Mouse (Mus musculus) Patski (cell line): ENCODE results near the gene Asb14. TPM values are rescaled to one million over a fixed set of nuclear protein-coding genes. Genes with fewer than 3 reads are reported as not detected.

Source experiments
- ATAC-seq: fragments of 100-300 bp; one replicate; pipeline ENCODE4 v1.8.0; 2021
- CTCF ChIA-PET: fragments of 350-600 bp; sonication (Branson Sonifier 250); formaldehyde crosslinking; loops from one replicate; lab custom pipeline; 2022; ENCODE audit warnings: inconsistent platforms; lab: Charles Lee
- POLR2A ChIA-PET: fragments of 350-600 bp; sonication (Branson Sonifier 250); formaldehyde crosslinking; loops from one replicate; lab custom pipeline; 2022; ENCODE audit warnings: antibody characterized with exemption, inconsistent platforms; lab: Charles Lee
- DNase-seq: peaks from one replicate; pipeline ENCODE4 v3.0.0-alpha.2; 2011; ENCODE audit warnings: low read depth, low spot score
- H3K27me3 ChIP-seq: fragments of 371-371 bp; one replicate; pipeline ENCODE4 v1.5.1; 2021
- CTCF ChIP-seq: fragments of 100-300 bp; IDR thresholded peaks from one replicate; pipeline ENCODE4 v1.5.1; 2021
- in situ Hi-C: fragments of 300-500 bp; cut with MboI; formaldehyde crosslinking; loops from 3 replicates; pipeline ENCODE4 v1.11.1; 2018; ENCODE audit warnings: low pct_unique_long_range_greater_than_20kb, mixed read lengths
- polyA plus RNA-seq: library from polyadenylated mRNA; unstranded; gene quantifications from one replicate; pipeline ENCODE4 v1.2.3, GENCODE M21; 2021

Gene Asb14
- 0.06 TPM for polyA plus RNA-seq

DNA sequence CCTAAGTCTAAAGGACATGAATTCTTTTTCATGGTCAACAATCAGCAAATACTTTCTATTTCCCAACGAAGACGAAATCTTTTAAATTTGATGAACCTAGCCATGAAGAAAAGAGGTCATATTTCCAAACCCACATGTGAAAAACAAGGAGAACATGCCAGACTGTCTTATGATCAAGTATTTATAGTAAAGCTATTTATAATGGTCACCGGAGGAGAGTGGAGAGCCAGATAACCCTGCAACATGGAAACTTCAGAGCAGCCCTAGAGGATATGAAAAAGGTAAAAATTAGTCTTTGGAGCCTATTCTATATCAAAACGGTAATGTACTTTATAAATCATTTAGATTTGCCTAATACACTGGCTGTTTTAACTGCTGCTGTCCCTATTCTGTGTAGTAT lies at the start of gene Asb14:
Asb14 (plus strand) TSS at position 166 of the 400 bp plus-strand sequence.
- ChIA-PET POLR2A (no interaction called here), CTCF (no interaction called here)
- H3K27me3 ChIP-seq, result peaks cover 6% of the 10 kb centered on the region
- DNase-seq (no peak), ATAC-seq (no peak)
- in situ Hi-C loops, result no loop called here
- TF ChIP-seq CTCF, result no peak

DNA sequence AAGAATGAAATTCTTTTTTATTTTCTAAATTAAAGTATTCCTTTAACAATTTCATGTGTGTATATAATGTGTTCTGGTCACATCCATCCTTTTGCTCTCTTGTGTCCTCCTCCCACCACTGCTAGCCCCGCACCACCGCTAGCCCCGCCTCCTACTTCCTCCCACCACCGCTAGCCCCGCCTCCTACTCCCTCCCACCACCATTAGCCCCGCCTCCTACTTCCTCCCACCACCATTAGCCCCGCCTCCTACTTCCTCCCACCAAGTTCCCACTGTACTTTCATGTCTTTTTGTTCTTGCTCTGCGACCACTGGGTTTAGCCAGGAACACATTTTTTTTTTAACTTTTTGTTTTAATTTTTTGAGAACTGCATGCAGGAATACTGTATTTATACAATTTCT lies 41.3 kb upstream of the Asb14 start:
- ChIA-PET CTCF (no interaction called here), POLR2A (no interaction called here)
- in situ Hi-C loops, result no loop called here
- ATAC-seq, result no peak
- no peak for DNase-seq
- no peak for TF ChIP-seq CTCF
- peaks cover 24% of the 10 kb centered on the region for H3K27me3 ChIP-seq

DNA sequence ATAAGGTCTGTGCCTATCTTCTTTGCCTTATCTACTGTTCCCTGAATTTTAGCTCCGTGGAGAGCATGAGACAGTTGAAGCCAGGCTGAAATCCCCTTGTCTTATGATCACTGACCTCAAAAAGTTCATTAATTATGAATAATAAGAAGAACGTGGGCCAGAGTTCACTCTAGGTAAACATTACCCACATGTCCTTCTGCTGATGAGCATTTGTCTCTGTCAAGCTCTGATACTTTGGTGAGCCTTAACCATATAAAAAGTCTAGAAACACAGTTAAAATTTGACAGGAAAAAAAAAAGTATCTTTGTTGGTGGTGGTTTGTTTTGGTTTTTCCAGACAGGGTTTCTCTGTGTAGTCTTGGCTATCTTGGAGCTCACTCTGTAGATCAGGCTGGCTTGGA lies 40.3 kb upstream of the Asb14 start:
- CTCF ChIA-PET, result no interaction called here
- ATAC-seq (no peak), DNase-seq (no peak)
- peaks cover 32% of the 10 kb centered on the region for H3K27me3 ChIP-seq
- no peak for TF ChIP-seq CTCF
- in situ Hi-C loops, result no loop called here
- POLR2A ChIA-PET, result no interaction called here

DNA sequence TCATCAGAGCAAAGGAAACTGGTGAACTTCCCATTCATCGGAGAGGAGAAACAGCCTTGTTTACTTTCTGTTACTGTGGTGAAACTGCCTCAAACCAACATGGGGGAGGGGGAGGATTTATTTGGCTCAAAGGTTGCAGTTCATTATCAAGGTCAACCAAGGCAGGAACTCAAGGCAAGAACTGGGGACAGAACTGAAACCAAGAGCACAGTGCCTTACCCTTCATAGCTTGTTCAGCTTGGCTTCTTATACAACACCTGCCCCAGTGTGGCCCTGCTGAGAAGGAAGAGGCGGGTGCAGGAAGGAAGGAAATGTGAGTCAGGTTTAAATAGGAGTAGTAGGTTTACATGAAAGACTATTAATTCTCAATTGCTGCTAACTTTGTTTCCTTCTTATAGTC lies 36.0 kb upstream of the Asb14 start:
- POLR2A ChIA-PET, result no interaction called here
- peaks cover 35% of the 10 kb centered on the region for H3K27me3 ChIP-seq
- in situ Hi-C loops, result no loop called here
- no peak for DNase-seq
- no peak for ATAC-seq
- TF ChIP-seq CTCF, result no peak
- CTCF ChIA-PET, result no interaction called here

DNA sequence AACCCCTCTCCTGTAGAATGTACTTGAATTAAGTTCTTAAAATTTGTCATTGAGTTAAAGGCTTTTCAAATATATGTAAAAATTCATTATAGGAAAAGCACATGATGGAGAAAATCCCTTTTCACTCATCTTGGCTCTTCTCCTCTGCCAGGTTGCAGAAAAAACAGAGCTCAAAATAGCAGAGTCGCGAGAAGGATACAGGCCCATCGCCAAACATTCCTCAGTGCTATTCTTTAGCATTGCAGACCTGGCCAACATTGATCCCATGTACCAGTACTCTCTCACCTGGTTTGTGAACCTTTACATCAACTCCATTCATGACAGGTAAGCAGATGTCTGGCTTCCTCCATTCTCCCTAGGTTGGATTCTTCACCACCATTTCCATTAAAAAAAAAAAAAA lies 35.3 kb upstream of the Asb14 start:
- TF ChIP-seq CTCF, result no peak
- CTCF ChIA-PET, result no interaction called here
- in situ Hi-C loops, result no loop called here
- H3K27me3 ChIP-seq, result peaks cover 40% of the 10 kb centered on the region
- no peak for ATAC-seq
- POLR2A ChIA-PET, result no interaction called here
- DNase-seq, result no peak

DNA sequence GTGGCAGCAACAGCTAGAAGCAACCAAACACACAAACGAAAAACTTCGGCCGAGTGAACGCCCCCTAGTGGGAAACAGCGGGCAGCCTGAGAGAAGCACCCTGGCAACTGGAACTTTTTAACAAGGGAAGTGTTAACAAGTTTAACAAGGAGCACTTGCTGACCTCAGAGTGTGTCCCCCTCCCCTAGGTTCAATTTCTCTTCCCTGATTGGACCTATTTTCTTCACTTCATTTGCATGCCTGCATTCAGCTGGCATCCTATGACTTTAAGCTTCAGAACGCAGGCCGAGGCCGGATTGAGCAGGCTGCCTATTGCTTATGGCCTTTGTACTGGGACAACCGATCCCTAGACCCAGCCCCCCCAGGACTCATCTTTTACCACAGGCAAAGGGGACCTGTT lies 27.0 kb upstream of the Asb14 start:
- ChIA-PET POLR2A (no interaction called here), CTCF (no interaction called here)
- in situ Hi-C loops, result no loop called here
- peaks cover 31% of the 10 kb centered on the region for H3K27me3 ChIP-seq
- no peak for TF ChIP-seq CTCF
- ATAC-seq, result no peak
- no peak for DNase-seq

DNA sequence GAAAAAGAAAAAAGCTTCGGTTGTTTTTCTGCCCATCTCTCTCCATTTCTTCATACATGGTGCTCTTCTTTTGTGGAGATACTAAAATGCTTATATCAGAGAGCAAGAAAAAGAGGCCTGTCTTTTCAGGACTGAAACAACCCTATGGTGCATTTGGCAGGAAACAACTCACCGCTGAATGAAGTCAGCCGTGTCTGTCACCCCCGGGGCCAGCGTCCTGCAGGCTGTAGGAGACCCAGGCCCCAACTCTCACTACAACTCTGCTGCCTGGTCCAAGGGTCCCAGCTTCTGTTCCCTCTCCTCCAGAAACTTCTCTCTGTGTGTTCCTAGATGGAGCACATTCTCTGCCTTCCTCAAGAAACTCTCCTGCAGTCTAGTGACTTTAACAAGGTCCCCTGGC lies 26.1 kb upstream of the Asb14 start:
- ChIA-PET POLR2A (no interaction called here), CTCF (no interaction called here)
- no peak for DNase-seq
- no peak for ATAC-seq
- in situ Hi-C loops, result no loop called here
- peaks cover 38% of the 10 kb centered on the region for H3K27me3 ChIP-seq
- no peak for TF ChIP-seq CTCF

DNA sequence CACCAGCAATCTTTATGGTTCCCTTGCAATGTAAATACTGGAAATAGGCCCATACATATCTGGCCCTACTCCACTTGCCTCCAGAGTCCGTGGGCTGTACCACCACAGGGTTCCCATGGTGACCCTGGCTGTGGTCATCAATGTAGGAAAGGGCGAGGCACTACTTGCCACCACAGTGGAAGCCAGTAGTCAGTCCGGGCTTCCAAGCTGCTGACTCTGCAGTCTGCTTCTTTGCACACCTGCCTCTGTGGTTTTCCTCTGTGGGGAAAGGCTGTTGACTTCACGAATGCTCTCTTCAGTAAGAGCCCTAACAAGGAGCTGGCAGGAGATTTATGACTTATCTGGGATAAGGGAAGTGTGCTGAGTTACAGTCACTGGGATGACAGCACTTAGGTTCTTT lies 15.6 kb upstream of the Asb14 start:
- CTCF ChIA-PET, result no interaction called here
- ATAC-seq, result no peak
- no peak for TF ChIP-seq CTCF
- in situ Hi-C loops, result loop anchor here (10.0 kb wide), 1 partner anchor 64 kb away; no protein-coding TSS in a partner anchor
- POLR2A ChIA-PET, result no interaction called here
- H3K27me3 ChIP-seq, result peaks cover 26% of the 10 kb centered on the region
- DNase-seq, result no peak

DNA sequence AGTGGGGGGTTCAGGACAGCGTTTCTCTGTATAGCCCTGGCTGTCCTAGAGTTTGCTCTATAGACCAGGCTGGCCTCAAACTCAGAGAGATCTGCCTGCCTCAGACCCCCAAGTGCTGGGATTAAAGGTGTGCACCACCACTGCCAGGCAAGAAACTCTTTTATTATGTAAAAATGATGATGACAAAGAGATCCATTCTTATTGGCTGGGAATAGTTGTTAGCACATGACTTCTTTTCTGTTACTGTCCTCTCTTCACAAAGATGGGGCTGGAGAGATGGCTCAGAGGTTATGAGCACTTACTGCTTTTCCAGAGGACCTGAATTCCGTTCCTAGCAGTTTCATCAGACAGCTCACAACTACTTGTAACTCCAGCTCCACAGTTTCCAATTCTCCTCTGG lies 14.4 kb upstream of the Asb14 start:
- POLR2A ChIA-PET, result no interaction called here
- no peak for TF ChIP-seq CTCF
- CTCF ChIA-PET, result no interaction called here
- in situ Hi-C loops, result loop anchor here (10.0 kb wide), 1 partner anchor 65 kb away; no protein-coding TSS in a partner anchor
- DNase-seq, result no peak
- H3K27me3 ChIP-seq, result peaks cover 26% of the 10 kb centered on the region
- no peak for ATAC-seq

DNA sequence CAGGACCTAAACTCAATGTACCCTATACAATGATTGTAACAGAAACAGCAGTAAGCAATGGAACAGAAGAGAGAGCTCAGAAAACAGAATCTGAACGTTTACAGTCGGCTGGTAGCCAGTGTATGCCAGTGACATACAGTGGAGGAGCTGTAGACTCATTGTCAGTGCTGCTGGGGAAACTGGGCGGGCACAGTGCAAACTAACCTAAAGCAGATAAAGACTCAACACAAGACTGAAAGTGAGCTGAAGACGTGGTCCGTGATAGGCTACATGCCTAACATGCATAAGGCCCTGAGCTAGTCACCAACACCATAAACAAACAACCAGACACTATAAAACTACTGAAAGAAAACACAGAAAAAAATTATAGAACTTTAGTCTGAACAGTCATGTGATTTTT lies 12.7 kb upstream of the Asb14 start:
- POLR2A ChIA-PET, result no interaction called here
- CTCF ChIA-PET, result interaction anchor here (1.4 kb wide), 1 partner anchor 9 kb away, joined by 3 read pairs; no protein-coding TSS in a partner anchor
- TF ChIP-seq CTCF, result no peak
- no peak for ATAC-seq
- in situ Hi-C loops, result no loop called here
- no peak for DNase-seq
- H3K27me3 ChIP-seq, result peaks cover 19% of the 10 kb centered on the region

DNA sequence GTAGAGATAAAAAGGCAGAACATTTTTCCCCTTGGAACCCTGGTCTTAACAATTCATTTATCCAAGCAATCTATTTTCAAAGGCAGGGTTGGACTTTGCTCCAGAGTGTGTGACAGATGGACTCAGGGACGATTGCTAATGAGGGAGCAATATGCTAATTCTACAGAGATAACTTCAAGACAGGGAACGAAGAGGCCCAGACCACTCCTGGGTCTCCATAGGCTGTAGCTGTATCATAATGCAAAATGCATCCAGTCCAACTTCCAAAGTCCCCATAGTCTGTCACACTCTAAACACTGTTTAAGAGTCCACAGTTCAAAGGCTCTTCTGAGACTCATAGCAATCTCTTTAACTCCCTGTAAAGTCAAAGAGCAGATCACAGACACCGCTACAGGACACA lies 7.1 kb upstream of the Asb14 start:
- no peak for DNase-seq

DNA sequence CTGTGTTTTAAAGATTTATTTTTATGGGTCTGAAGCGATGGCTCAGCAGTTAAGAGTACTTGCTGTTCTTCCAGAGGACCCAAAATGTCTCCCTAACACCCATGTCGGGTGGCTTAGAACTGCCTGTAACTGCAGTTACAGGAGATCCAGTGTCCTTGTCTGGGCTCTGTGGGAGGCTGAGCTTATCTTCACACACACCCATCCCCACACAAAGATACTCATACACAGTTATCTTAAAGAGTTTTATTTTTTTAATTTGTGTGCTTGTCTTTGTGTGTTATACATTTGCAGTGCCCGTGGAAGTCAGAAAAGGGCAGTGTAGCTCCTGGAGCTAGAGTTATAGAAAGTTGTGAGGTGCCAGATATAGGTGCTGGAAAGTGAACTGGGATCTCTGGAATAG lies 3.6 kb upstream of the Asb14 start:
- POLR2A ChIA-PET, result no interaction called here

More for the DNA sequence above, 7.1 kb upstream of the Asb14 start:
- ATAC-seq, result no peak
- in situ Hi-C loops, result no loop called here
- CTCF ChIA-PET, result interaction anchor here (1.7 kb wide), 1 partner anchor 16 kb away, joined by 3 read pairs; no protein-coding TSS in a partner anchor
- TF ChIP-seq CTCF, result no peak
- POLR2A ChIA-PET, result no interaction called here
- H3K27me3 ChIP-seq, result peaks cover 6% of the 10 kb centered on the region

More for the DNA sequence above, 3.6 kb upstream of the Asb14 start:
- H3K27me3 ChIP-seq, result peaks cover 12% of the 10 kb centered on the region
- DNase-seq (no peak), ATAC-seq (no peak)
- in situ Hi-C loops, result no loop called here
- TF ChIP-seq CTCF, result no peak
- CTCF ChIA-PET, result interaction anchor here (0.7 kb wide), 1 partner anchor 9 kb away, joined by 3 read pairs; no protein-coding TSS in a partner anchor
